Mouse (Mus musculus): ENCODE data around the gene Trim32.

DNA sequence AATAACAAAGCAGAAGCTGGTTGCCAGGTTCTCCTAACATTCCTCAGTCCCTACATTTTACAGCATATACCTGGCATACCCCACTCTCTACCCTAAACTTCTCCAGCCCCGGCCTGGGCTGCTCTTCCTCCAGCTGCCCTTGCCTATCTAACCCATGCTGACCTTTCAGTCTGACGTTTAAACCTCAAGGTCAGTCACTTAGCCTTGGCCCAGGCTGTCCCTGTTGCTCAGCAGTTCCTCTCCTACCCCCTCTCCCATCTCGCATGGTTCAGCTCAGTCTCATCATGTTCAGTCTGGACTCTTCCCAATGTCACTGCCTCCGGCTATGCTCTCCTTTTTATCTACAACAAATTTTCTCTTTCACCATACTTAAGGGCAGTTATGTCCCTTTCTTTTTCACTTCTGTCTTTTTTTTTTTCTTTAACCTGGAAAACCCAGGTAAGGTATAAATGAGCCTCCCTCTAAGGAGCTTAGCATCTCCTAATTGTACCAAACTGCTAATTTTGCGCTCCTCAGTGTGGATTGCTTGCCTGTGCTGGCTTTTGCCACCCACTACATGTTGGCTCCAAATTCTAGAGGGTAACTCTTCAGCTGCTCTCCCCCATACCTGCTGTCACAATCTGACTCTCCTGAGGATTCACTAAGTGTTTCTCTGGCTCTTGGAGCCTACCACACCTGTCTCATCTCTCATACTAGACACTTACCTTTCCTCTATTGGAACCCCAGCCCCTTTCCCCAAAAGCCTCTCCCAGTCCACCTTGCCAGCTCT is 10.0 kb upstream of the Trim32 start:
- no peak for TF ChIP-seq GATA1 (IDR thresholded peaks at IDR 0.05; ENCODE audit: borderline replicate concordance, low read length)
- TF ChIP-seq FLI1 (IDR thresholded peaks at IDR 0.05; ENCODE audit: low read length) = no peak

Data from megakaryocyte, embryonic 14.5 days (primary cell).